Mouse (Mus musculus): ENCODE data around the gene Ntm. TPM values are rescaled to one million over a fixed set of nuclear protein-coding genes. Genes with fewer than 3 reads are reported as not detected.

Ntm gene
- total and polyA plus RNA-seq, 3 experiments = not detected

DNA sequence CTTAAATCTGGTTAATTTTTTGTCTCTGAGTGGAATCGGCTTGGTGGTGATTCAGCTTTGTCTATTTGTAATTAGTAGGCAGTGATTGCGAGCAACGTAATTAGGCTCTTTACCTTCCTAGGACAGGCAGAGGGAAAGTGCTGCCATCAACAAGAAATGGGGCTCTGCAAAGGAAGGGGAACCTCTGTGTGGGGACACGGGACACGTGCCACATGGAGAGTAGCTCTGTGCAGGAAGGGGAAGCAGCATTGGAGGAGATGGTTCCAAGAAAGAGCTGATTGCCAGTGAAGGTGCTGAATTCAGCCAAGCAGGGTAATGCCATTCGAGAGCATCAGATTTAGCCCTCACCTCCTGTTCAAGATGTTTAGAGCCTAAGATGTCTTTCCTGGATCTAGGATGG, 936.5 kb downstream of the Ntm start:
- Histone ChIP-seq H3K4me3 (ENCODE audit: control insufficient read depth in 1 of 2, insufficient read depth in 1 of 2, low read depth in 2 of 2, low read length in 2 of 2) (no peak overlapping the region), H3K36me3 (ENCODE audit: control insufficient read depth in 1 of 2, insufficient read depth in 2 of 2, low read length in 2 of 2) (no peaks in the 10 kb centered on the region), H3K9me3 (replicated peaks; ENCODE audit: insufficient read depth, low read length) (no peaks in the 10 kb centered on the region), H3K9ac (ENCODE audit: control insufficient read depth, low read depth, low read length, poor library complexity, severe bottlenecking) (no peak overlapping the region), H3K27ac (ENCODE audit: control insufficient read depth, low read depth, low read length) (no peak overlapping the region), H3K79me2 (ENCODE audit: control insufficient read depth, insufficient read depth, low read length, poor library complexity) (no peaks in the 10 kb centered on the region), H3K4me1 (ENCODE audit: control insufficient read depth in 1 of 2, insufficient read depth in 2 of 2, low read length in 2 of 2) (no peaks in the 10 kb centered on the region), H3K27me3 (ENCODE audit: control insufficient read depth in 1 of 2, insufficient read depth in 2 of 2, low read length in 2 of 2) (no peaks in the 10 kb centered on the region)
- TF ChIP-seq MAFK (IDR thresholded peaks at IDR 0.05; ENCODE audit: borderline replicate concordance, low read depth, low read length) (no peak), EP300 (IDR thresholded peaks at IDR 0.05; ENCODE audit: low read depth in 1 of 2, low read length in 2 of 2) (no peak), BHLHE40 (IDR thresholded peaks at IDR 0.05; ENCODE audit: borderline replicate concordance, low read depth, low read length) (no peak), NRF1 (IDR thresholded peaks at IDR 0.05; ENCODE audit: insufficient read depth, low read depth, low read length, poor library complexity, severe bottlenecking) (no peak), USF1 (IDR thresholded peaks at IDR 0.05; ENCODE audit: low read depth, low read length) (no peak), E2F4 (IDR thresholded peaks at IDR 0.05; ENCODE audit: borderline replicate concordance, low read depth, low read length) (no peak), USF2 (IDR thresholded peaks at IDR 0.05; ENCODE audit: borderline replicate concordance in 1 of 2, insufficient read depth in 1 of 2, low read depth in 1 of 2, low read length in 2 of 2) (no peak), MYB (IDR thresholded peaks at IDR 0.05; ENCODE audit: low read depth, low read length) (no peak), UBTF (IDR thresholded peaks at IDR 0.05; ENCODE audit: borderline replicate concordance, insufficient read depth, low read depth, low read length) (no peak), MAZ (IDR thresholded peaks at IDR 0.05; ENCODE audit: low read depth, low read length) (no peak), TBP (IDR thresholded peaks at IDR 0.05; ENCODE audit: low read depth, low read length) (no peak), CTCF (IDR thresholded peaks at IDR 0.05 in 2 of 3, conservative IDR thresholded peaks at IDR 0.05 in 1 of 3; ENCODE audit: control insufficient read depth in 1 of 3, insufficient read depth in 1 of 3, low read depth in 2 of 3, low read length in 3 of 3, poor library complexity in 1 of 3, severe bottlenecking in 1 of 3) (no peak), CHD1 (IDR thresholded peaks at IDR 0.05; ENCODE audit: low read depth, low read length) (no peak), GATA1 (IDR thresholded peaks at IDR 0.05; ENCODE audit: low read depth, low read length) (no peak), SIN3A (IDR thresholded peaks at IDR 0.05; ENCODE audit: low read length) (no peak), MXI1 (IDR thresholded peaks at IDR 0.05; ENCODE audit: low read depth, low read length) (no peak), KAT2A (conservative IDR thresholded peaks at IDR 0.05; ENCODE audit: low read depth, low read length) (no peak)
- DNase-seq (ENCODE audit: low read depth, low spot score) = no peak

DNA sequence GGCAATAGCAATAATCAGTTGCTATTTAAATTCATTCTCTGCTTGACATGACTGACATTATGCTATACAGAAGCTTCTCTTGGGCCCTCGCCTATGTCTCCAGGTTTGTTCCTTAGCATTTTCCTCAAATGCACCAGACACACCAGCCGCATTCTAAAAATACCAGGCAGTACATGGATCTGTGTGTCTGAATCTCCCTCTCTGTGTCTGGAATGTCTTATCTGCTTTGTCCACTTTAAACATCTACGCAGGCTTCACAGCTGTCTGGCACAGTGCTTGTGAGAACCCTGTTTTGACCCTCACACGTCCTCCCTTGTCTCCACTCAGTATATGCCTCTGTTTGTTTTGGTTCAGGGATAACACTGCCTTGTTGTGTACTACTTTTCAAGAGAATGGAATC, 937.3 kb downstream of the Ntm start:
- Histone ChIP-seq H3K79me2 (ENCODE audit: control insufficient read depth, insufficient read depth, low read length, poor library complexity) (no peaks in the 10 kb centered on the region), H3K27me3 (ENCODE audit: control insufficient read depth in 1 of 2, insufficient read depth in 2 of 2, low read length in 2 of 2) (no peaks in the 10 kb centered on the region), H3K36me3 (ENCODE audit: control insufficient read depth in 1 of 2, insufficient read depth in 2 of 2, low read length in 2 of 2) (no peaks in the 10 kb centered on the region), H3K9me3 (replicated peaks; ENCODE audit: insufficient read depth, low read length) (no peaks in the 10 kb centered on the region), H3K9ac (ENCODE audit: control insufficient read depth, low read depth, low read length, poor library complexity, severe bottlenecking) (no peak overlapping the region), H3K4me3 (ENCODE audit: control insufficient read depth in 1 of 2, insufficient read depth in 1 of 2, low read depth in 2 of 2, low read length in 2 of 2) (no peak overlapping the region), H3K4me1 (ENCODE audit: control insufficient read depth in 1 of 2, insufficient read depth in 2 of 2, low read length in 2 of 2) (no peaks in the 10 kb centered on the region), H3K27ac (ENCODE audit: control insufficient read depth, low read depth, low read length) (no peak overlapping the region)
- no peak for DNase-seq (ENCODE audit: low read depth, low spot score)
- TF ChIP-seq JUND (IDR thresholded peaks at IDR 0.05; ENCODE audit: low read depth, low read length) (no peak), NRF1 (IDR thresholded peaks at IDR 0.05; ENCODE audit: insufficient read depth, low read depth, low read length, poor library complexity, severe bottlenecking) (no peak), GABPA (IDR thresholded peaks at IDR 0.05; ENCODE audit: low read depth, low read length) (no peak), UBTF (IDR thresholded peaks at IDR 0.05; ENCODE audit: borderline replicate concordance, insufficient read depth, low read depth, low read length) (no peak)

Measured in MEL (cell line).